ENCODE assay signal across 12 mouse cellular contexts in the genomic region with DNA sequence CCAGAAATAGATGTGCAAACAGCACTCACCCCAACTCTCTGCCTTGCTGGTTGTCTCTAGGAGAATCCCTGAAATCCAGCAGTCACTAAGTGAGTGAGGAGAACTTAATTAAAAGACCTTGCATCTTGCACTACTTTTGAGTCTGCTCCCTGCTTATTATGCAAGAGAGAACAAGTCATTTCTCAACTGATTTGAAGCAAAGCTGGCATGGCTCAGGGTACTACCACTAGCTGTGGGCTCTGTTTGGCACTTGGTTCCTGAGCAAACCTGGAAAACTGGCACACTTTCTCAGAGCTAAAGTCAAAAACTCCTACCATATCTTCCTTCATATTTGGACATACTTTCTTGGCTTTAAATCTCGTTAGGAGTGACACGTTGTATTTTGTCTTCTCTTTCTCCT.
"Had no signal": no experiment of that assay in that cellular context is flagged by ENCODE, and none has a peak within 500 bp of the region (broad histone marks: within the 10 kb centered on the region; RNA-seq: fewer than 3 reads in every experiment).

No protein-coding gene starts in this region.

- H3K27me3 ChIP-seq: limb, embryonic 12.5 days; liver, embryonic 13.5 days; lung, embryonic 15.5 days; midbrain, embryonic 12.5 days had no signal

- H3K9me3 ChIP-seq: limb, embryonic 12.5 days; liver, embryonic 13.5 days; lung, embryonic 15.5 days; midbrain, embryonic 12.5 days had no signal

- H3K4me1 ChIP-seq: limb, embryonic 12.5 days; liver, embryonic 13.5 days had no signal

- H3K4me3 ChIP-seq: limb, embryonic 12.5 days; liver, embryonic 13.5 days; lung, embryonic 15.5 days; midbrain, embryonic 12.5 days had no signal

- DNase-seq: kidney, postnatal 25 days; liver; liver, embryonic 13.5 days; liver, postnatal 0 days; right cerebral cortex, postnatal 25 days; thymus, adult 18-20 months; thymus, postnatal 14 days had no signal

- H3K36me3 ChIP-seq: limb, embryonic 12.5 days; liver, embryonic 13.5 days; lung, embryonic 15.5 days; midbrain, embryonic 12.5 days had no signal

- ATAC-seq: liver, postnatal 0 days; midbrain, embryonic 16.5 days had no signal

- H3K27ac ChIP-seq: limb, embryonic 12.5 days; liver, embryonic 13.5 days; lung, embryonic 15.5 days; midbrain, embryonic 12.5 days; stomach, postnatal 0 days had no signal

- H3K9ac ChIP-seq: limb, embryonic 12.5 days; liver, embryonic 13.5 days; liver, postnatal 0 days; lung, embryonic 15.5 days; midbrain, embryonic 12.5 days had no signal

- H3K4me2 ChIP-seq: limb, embryonic 12.5 days; liver, embryonic 13.5 days; lung, embryonic 15.5 days; midbrain, embryonic 12.5 days had no signal
